Mouse (Mus musculus): ENCODE data around the gene Fgf23.

Fgf23 gene

DNA sequence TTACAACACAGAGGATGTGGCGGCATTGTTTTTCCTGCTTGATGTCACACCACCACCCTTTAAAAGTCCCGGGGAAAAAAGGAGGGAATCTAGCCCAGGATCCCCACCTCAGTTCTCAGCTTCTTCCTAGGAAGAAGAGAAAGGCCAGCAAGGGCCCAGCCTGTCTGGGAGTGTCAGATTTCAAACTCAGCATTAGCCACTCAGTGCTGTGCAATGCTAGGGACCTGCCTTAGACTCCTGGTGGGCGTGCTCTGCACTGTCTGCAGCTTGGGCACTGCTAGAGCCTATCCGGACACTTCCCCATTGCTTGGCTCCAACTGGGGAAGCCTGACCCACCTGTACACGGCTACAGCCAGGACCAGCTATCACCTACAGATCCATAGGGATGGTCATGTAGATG is at the start of gene Fgf23:
TSS of gene Fgf23 (plus strand) at position 86 of the 400 bp plus-strand sequence.
- DNase-seq (ENCODE audit: low read depth, low spot score): no peak

- DNase-seq (ENCODE audit: low read depth, low spot score): no peak
Measured at GRCm38 (mm10) chr6:127024836-127025235, 47.9 kb upstream of the Fgf23 start.

GRCm38 (mm10) chr6:127034760-127035159 is 37.9 kb upstream of the Fgf23 start:
- DNase-seq (ENCODE audit: low read depth, low spot score): peak; percentile 66

DNA sequence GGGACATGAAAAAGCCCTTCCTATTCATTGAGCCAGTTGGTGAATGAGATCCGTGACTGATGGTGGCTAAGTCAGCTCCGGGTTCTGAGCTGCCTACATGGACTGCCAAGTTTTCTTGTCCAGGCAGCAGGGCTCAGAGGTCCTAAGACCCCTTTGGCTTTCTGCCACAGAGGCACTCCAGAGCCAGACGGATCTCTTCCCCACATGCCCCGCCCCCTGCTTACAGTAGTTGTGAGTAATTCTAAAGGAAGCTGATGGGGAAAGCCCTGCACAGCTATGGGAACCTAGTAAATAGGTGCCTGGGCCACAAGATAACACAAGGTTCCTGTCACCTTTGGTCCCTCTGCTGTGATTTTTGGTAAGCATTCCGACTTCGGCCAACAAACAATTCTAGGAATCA is 27.8 kb upstream of the Fgf23 start:
- no peak for DNase-seq (ENCODE audit: low read depth, low spot score)

DNA sequence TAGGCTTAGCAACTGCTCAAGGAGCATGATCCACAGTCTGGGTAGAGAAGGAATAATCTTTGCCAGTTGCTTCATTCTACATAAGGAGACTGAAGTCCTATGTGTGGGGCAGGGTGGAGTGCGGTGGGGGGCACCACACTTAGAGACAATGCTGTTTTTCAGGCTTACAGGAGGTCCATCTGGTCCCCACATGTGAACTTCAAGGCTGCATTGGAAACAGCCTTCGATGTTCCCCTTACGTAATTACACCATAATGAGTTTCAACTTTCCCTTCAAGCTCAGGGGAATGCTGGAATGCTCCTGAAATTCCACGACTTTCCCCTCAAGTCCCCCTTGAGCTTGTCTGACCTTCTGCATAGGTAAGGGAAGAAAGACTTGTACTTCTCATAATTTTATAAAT is 21.9 kb upstream of the Fgf23 start:
- DNase-seq (ENCODE audit: low read depth, low spot score): no peak

DNA sequence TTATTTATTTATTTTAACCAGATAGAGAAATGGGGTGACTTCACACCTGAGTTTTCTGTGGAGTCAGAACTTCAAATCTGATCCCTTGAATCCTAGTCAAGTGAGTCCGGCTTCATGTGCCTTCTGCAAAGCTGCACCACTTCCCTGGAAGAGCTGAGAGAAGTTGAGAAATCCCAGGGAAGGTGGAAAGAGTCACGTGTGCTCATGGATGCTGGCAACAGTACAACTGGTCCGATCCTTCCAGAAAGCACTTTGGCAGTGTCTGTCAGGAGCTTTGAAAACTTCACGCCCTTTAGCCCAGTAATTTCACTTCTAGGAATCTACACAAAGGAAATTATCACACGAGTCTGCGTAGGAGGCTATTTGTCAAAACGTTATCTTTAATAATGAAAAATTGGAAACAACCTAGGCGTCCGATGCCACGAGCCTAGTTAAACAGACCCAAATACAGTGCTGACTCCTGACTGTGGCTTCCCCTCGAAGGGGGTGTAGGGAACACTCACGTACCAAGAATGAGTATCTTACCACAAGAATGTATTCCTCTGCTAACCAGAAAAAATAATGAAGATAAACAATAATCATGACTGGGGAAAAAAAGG is 15.6 kb upstream of the Fgf23 start:
- no peak for DNase-seq (ENCODE audit: low read depth, low spot score)

DNA sequence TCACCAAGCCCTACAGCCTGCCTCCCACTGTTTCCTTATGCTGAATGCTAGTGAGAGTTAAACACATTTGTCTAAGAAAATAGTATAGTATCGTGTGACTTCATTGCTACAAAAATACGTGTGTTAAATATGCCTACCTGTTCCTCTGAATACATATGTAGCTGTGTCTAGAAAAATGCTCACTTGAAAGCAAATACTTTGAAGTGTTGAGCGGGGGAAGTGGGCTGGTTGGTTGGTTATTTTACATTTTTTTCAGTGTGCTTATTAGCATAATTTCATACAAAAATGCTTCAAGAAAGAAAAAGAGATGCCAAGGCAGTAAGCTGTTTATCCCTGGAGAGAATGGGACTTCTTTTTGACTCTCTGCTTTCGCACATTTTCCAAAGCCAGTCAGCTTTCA is 12.7 kb upstream of the Fgf23 start:
- no peak for DNase-seq (ENCODE audit: low read depth, low spot score)

- DNase-seq (ENCODE audit: low read depth, low spot score): no peak
Measured at GRCm38 (mm10) chr6:127063915-127064314, 8.8 kb upstream of the Fgf23 start.

GRCm38 (mm10) chr6:127064815-127065214 is 7.9 kb upstream of the Fgf23 start:
- no peak for DNase-seq (ENCODE audit: low read depth, low spot score)

- DNase-seq (ENCODE audit: low read depth, low spot score): peak; percentile 71
Measured at GRCm38 (mm10) chr6:127079867-127080731, 7.4 kb downstream of the Fgf23 start.

GRCm38 (mm10) chr6:127081820-127082219 is 9.1 kb downstream of the Fgf23 start:
- no peak for DNase-seq (ENCODE audit: low read depth, low spot score)

GRCm38 (mm10) chr6:127086739-127087138 is 14.0 kb downstream of the Fgf23 start:
- DNase-seq (ENCODE audit: low read depth, low spot score): no peak

GRCm38 (mm10) chr6:127094565-127094964 is 21.9 kb downstream of the Fgf23 start:
- DNase-seq (ENCODE audit: low read depth, low spot score): peak; percentile 12

GRCm38 (mm10) chr6:127103506-127104275 is 31.0 kb downstream of the Fgf23 start:
- DNase-seq (ENCODE audit: low read depth, low spot score): no peak

- DNase-seq (ENCODE audit: low read depth, low spot score): no peak
Measured at GRCm38 (mm10) chr6:127104396-127105029, 31.8 kb downstream of the Fgf23 start.

GRCm38 (mm10) chr6:127105107-127105506 is 32.4 kb downstream of the Fgf23 start:
- DNase-seq (ENCODE audit: low read depth, low spot score): peak; percentile 59

DNA sequence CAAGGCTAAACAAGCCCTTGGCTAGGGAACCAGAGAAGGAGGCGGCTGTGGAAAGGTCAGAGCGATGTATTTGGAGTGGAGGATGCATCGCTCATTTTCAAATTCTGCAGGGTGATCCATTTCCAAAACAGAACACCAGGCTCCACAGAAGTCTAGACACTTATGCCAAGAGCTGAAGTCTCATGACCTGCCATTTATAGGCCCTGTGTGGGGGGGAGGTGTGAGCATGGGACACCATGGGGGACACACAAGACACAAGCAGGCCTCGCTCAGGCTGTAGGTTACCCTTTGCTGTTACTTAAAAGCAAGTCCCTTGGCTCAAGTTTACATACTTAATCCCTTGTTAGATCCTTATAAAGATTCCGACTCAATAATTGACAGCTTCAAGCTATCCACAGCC is 33.5 kb downstream of the Fgf23 start:
- no peak for DNase-seq (ENCODE audit: low read depth, low spot score)

- no peak for DNase-seq (ENCODE audit: low read depth, low spot score)
Measured at GRCm38 (mm10) chr6:127106726-127107125, 34.0 kb downstream of the Fgf23 start.

GRCm38 (mm10) chr6:127107413-127107812 is 34.7 kb downstream of the Fgf23 start:
- no peak for DNase-seq (ENCODE audit: low read depth, low spot score)

- peak; percentile 36 for DNase-seq (ENCODE audit: low read depth, low spot score)
Measured at GRCm38 (mm10) chr6:127108368-127109060, 35.8 kb downstream of the Fgf23 start.

GRCm38 (mm10) chr6:127109402-127109930 is 36.8 kb downstream of the Fgf23 start, which contains the start of gene Tigar:
Tigar (minus strand) TSS chr6:127109557.
- DNase-seq (ENCODE audit: low read depth, low spot score): peak; percentile 97
